Comparison of ENCODE assay signal across 14 mouse cellular contexts in genomic region chr15:100679005-100679404, GRCm38 (mm10). TPM values are rescaled to one million over a fixed set of nuclear protein-coding genes. Genes with fewer than 3 reads are reported as not detected.
DNase-seq lines count a peak whose midpoint lies in the region; ATAC-seq and TF ChIP-seq lines count a peak whose summit lies in the region.
"Had no signal": no experiment of that assay in that cellular context is flagged by ENCODE, and none has a peak within 500 bp of the region (broad histone marks: within the 10 kb centered on the region; RNA-seq: fewer than 3 reads in every experiment).

No protein-coding gene starts in this region.

- no peaks in the 10 kb centered on the region for H3K9me3 ChIP-seq in liver, postnatal 0 days (ENCODE audit: low read length)
- no peaks in the 10 kb centered on the region for H3K9me3 ChIP-seq in heart, embryonic 12.5 days (replicated peaks)
- H3K9me3 ChIP-seq: liver, embryonic 13.5 days; midbrain, embryonic 12.5 days had no signal

- H3K27ac ChIP-seq in liver, postnatal 0 days (ENCODE audit: low read depth): peak overlapping the region; percentile 80
- H3K27ac ChIP-seq in heart, embryonic 12.5 days (ENCODE audit: poor library complexity, severe bottlenecking): no peak overlapping the region
- H3K27ac ChIP-seq: heart, adult 2 months; midbrain, embryonic 12.5 days had no signal

- TF ChIP-seq POLR2A in lung, adult 2 months (IDR thresholded peaks at IDR 0.05; ENCODE audit: borderline replicate concordance, extremely low read depth, low read depth, low read length): no peak

- peak overlapping the region; percentile 50 for H3K4me2 ChIP-seq in liver, postnatal 0 days (ENCODE audit: low read depth, low read length)
- no peak overlapping the region for H3K4me2 ChIP-seq in heart, embryonic 12.5 days
- H3K4me2 ChIP-seq: liver, embryonic 13.5 days; midbrain, embryonic 12.5 days had no signal

- no peaks in the 10 kb centered on the region for H3K36me3 ChIP-seq in liver, postnatal 0 days (replicated peaks; ENCODE audit: insufficient read depth, low read length)
- no peaks in the 10 kb centered on the region for H3K36me3 ChIP-seq in heart, embryonic 12.5 days
- H3K36me3 ChIP-seq: liver, embryonic 13.5 days; midbrain, embryonic 12.5 days had no signal

- no peaks in the 10 kb centered on the region for H3K4me1 ChIP-seq in lung, adult 2 months (ENCODE audit: control insufficient read depth, insufficient read depth, low read length)
- H3K4me1 ChIP-seq in liver, postnatal 0 days (ENCODE audit: insufficient read depth): peaks cover 43% of the 10 kb centered on the region
- H3K4me1 ChIP-seq in heart, embryonic 12.5 days (replicated peaks): peaks cover 20% of the 10 kb centered on the region; the same call in 1 of the 2 replicates

- H3K9ac ChIP-seq in liver, postnatal 0 days (replicated peaks): no peak overlapping the region
- H3K9ac ChIP-seq in heart, embryonic 12.5 days: no peak overlapping the region
- H3K9ac ChIP-seq: liver, embryonic 13.5 days; midbrain, embryonic 12.5 days had no signal

- peak; percentile 27 to 50 for DNase-seq in lung, adult 18-20 months
- DNase-seq in lung, adult 2 months: no peak
- DNase-seq in kidney, postnatal 25 days: peak; percentile 74 to 92
- DNase-seq in liver, postnatal 0 days: peak; percentile 68
- DNase-seq in urinary bladder, postnatal 14 days (ENCODE audit: low spot score): no peak
- no peak for DNase-seq in heart, adult 8-10 months (ENCODE audit: low spot score)
- DNase-seq in gastrocnemius, postnatal 10 days: no peak
- DNase-seq: adrenal gland, adult 8-10 months; heart, postnatal 4 days; liver, embryonic 13.5 days; right cerebral cortex, postnatal 4 days had no signal

- ATAC-seq in liver, postnatal 0 days: peak; percentile 75
- no peak for ATAC-seq in heart, embryonic 12.5 days (ENCODE audit: insufficient number of reproducible peaks, low FRiP score)

- 69% methylated on average over 14 of the region's 14 CpGs for WGBS in lung, adult 2 months
- WGBS in liver, postnatal 0 days (ENCODE audit: insufficient replicate concordance): 46% methylated on average over 14 of the region's 14 CpGs
- 89% methylated on average over 14 of the region's 14 CpGs for WGBS in heart, embryonic 12.5 days

- no peak overlapping the region for H3K4me3 ChIP-seq in lung, adult 2 months (replicated peaks; ENCODE audit: extremely low read depth, low read depth, low read length)
- H3K4me3 ChIP-seq in liver, postnatal 0 days (ENCODE audit: low read depth, low read length): no peak overlapping the region; the same call in 1 of the 2 replicates
- no peak overlapping the region for H3K4me3 ChIP-seq in heart, embryonic 12.5 days
- H3K4me3 ChIP-seq: heart, adult 2 months; liver, embryonic 13.5 days; midbrain, embryonic 12.5 days had no signal

- no peak for TF ChIP-seq CTCF in lung, adult 2 months (IDR thresholded peaks at IDR 0.05; ENCODE audit: insufficient read depth, low read length)
- TF ChIP-seq CTCF in liver, postnatal 0 days (IDR thresholded peaks at IDR 0.05; ENCODE audit: low read depth): no peak

- no peaks in the 10 kb centered on the region for H3K27me3 ChIP-seq in liver, postnatal 0 days (ENCODE audit: insufficient read depth, low read length)
- H3K27me3 ChIP-seq in heart, embryonic 12.5 days (replicated peaks): no peaks in the 10 kb centered on the region
- H3K27me3 ChIP-seq: liver, embryonic 13.5 days; midbrain, embryonic 12.5 days had no signal

- TF ChIP-seq EP300 in liver, postnatal 0 days (IDR thresholded peaks at IDR 0.05; ENCODE audit: low read depth): 0 out of 2 replicates have a peak, but pooled peaks have one; percentile 19

RNA-seq across cellular contexts. Expression of gene Cela1, which starts 8.7 kb away (rescaled TPM):
- polyA plus RNA-seq in lung, adult 2 months (2012; rRNA removed): 4.7 and 17.3 TPM in 2 replicates
- polyA plus RNA-seq in liver, postnatal 0 days (2015; fragmentation: Nextera tagmentation; extraction: Ambion mirVana): 29.5 and 31.5 TPM in 2 replicates
- polyA plus RNA-seq in heart, embryonic 12.5 days (2016; fragmentation: Nextera tagmentation; extraction: Ambion mirVana): 1.4 and 1.6 TPM in 2 replicates
- 1 to 10 TPM; 1.1 to 2.0 (median 1.5) TPM for total RNA-seq in heart, adult 8-10 months (2022)
- 1 to 10 TPM in 1 of 2 experiments, not detected in 1; 1.2 TPM for total RNA-seq in gastrocnemius, postnatal 10 days (2021)
- total RNA-seq: heart, postnatal 4 days had no signal

RNA-seq across cellular contexts. Expression of gene Bin2, which starts 9.7 kb away (rescaled TPM):
- polyA plus RNA-seq in lung, adult 2 months (2012; rRNA removed): 19.1 and 23.9 TPM in 2 replicates
- 16.2 and 20.3 TPM in 2 replicates for polyA plus RNA-seq in liver, postnatal 0 days (2015; fragmentation: Nextera tagmentation; extraction: Ambion mirVana)
- 3.7 and 6.3 TPM in 2 replicates for polyA plus RNA-seq in heart, embryonic 12.5 days (2016; fragmentation: Nextera tagmentation; extraction: Ambion mirVana)
- 1 to 10 TPM in 2 of 4 experiments, under 1 TPM in 2; 0.84 to 2.6 (median 1.1) TPM for total RNA-seq in heart, adult 8-10 months (2022)
- total RNA-seq in gastrocnemius, postnatal 10 days (2021): 1 to 10 TPM in 1 of 2 experiments, under 1 TPM in 1; 0.59 to 2.0 TPM

RNA-seq across cellular contexts. Expression of gene Smagp, which starts 42.3 kb away (rescaled TPM):
- polyA plus RNA-seq in lung, adult 2 months (2012; rRNA removed): 102 and 115 TPM in 2 replicates
- polyA plus RNA-seq in liver, postnatal 0 days (2015; fragmentation: Nextera tagmentation; extraction: Ambion mirVana): 21.7 and 24.8 TPM in 2 replicates
- polyA plus RNA-seq in heart, embryonic 12.5 days (2016; fragmentation: Nextera tagmentation; extraction: Ambion mirVana): 15.0 and 18.0 TPM in 2 replicates
- 10 to 100 TPM; 10.9 to 20.2 (median 11.9) TPM for total RNA-seq in heart, adult 8-10 months (2022)
- total RNA-seq in gastrocnemius, postnatal 10 days (2021): 1 to 10 TPM; 6.5 to 8.6 TPM

RNA-seq across cellular contexts. Expression of gene Galnt6, which starts 50.2 kb away (rescaled TPM):
- polyA plus RNA-seq in lung, adult 2 months (2012; rRNA removed): 3.8 and 4.0 TPM in 2 replicates
- polyA plus RNA-seq in liver, postnatal 0 days (2015; fragmentation: Nextera tagmentation; extraction: Ambion mirVana): 1.3 and 1.6 TPM in 2 replicates
- polyA plus RNA-seq in heart, embryonic 12.5 days (2016; fragmentation: Nextera tagmentation; extraction: Ambion mirVana): 0.14 and 0.39 TPM in 2 replicates
- under 1 TPM; 0.54 to 0.86 (median 0.64) TPM for total RNA-seq in heart, adult 8-10 months (2022)
- 1 to 10 TPM in 1 of 2 experiments, under 1 TPM in 1; 0.23 to 1.6 TPM for total RNA-seq in gastrocnemius, postnatal 10 days (2021)

Comparison
In these comparisons a context has a peak if more than half of its experiments do, and no peak if none do; other contexts are left out.
1. DNase-seq: peak in lung, adult 18-20 months (2 of 2), kidney, postnatal 25 days (2 of 2) and liver, postnatal 0 days (single experiment); none in lung, adult 2 months (single experiment), urinary bladder, postnatal 14 days (single experiment), heart, adult 8-10 months (single experiment) and gastrocnemius, postnatal 10 days (single experiment).